Mouse (Mus musculus) layer of hippocampus, adult 18-20 months (tissue): ENCODE data around the gene Rabl6. TPM values are rescaled to one million over a fixed set of nuclear protein-coding genes. Genes with fewer than 3 reads are reported as not detected.
A peak's percentile ranks its signal among the peaks of the same experiment; 100 is the strongest.

ENCODE experiments used
- DNase-seq, 2 experiments: peaks; one replicate each; pipeline ENCODE4 v3.0.0; 2022; ENCODE audit warnings: low spot score in 2 of 2
- total RNA-seq, 2 experiments: library from RNA; stranded (reverse); gene quantifications; 2 replicates each; pipeline ENCODE4 v1.2.3; 2021

Gene Rabl6
- total RNA-seq, 2 experiments from 2014 or later: 150 to 155 TPM

DNA sequence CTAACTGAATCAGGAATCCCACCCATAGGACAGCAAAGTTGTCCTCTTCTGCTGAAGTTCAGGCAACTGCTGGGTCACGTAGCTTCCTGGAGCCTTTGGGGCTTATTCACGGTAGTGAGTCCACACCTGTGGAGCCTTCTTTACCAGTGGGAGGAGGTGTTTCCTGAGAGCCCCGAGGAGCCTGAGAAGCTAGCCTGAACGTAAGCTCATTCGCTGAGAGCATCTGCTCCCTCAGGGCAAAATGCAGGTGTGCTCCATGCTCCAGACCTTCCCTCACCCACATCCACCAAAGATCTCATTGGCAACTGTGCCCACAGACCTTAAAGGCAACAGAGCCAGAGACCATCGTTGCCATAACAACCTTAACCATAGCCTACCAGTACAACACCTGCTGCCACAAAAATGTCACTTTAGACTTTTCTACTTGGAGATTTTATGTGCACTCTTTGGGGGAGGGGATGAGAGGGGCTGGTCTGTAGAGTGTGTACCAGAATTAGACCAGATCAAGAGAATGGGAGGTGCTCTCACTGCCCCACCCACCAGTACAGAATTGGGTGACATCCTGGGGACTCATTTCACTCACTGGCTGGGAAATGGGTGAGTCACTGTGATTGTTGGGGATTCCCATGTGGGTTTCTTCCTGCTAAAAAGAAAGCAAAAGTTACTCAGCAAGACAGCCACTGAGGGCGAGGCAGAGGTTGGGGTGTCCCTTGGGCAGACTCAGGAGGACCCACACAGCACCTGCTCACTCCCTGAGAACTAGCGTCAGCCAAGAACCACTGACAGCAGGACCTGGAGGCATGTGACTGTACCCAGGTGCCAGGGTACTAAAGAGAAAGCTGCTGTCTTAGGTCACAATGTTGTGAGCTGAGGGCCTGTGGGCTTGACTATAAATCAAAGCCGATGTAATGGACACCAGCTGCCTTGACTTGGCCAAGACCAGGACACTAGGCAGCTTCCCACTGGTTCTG lies 59.0 kb downstream of the Rabl6 start:
- DNase-seq: no peak

DNA sequence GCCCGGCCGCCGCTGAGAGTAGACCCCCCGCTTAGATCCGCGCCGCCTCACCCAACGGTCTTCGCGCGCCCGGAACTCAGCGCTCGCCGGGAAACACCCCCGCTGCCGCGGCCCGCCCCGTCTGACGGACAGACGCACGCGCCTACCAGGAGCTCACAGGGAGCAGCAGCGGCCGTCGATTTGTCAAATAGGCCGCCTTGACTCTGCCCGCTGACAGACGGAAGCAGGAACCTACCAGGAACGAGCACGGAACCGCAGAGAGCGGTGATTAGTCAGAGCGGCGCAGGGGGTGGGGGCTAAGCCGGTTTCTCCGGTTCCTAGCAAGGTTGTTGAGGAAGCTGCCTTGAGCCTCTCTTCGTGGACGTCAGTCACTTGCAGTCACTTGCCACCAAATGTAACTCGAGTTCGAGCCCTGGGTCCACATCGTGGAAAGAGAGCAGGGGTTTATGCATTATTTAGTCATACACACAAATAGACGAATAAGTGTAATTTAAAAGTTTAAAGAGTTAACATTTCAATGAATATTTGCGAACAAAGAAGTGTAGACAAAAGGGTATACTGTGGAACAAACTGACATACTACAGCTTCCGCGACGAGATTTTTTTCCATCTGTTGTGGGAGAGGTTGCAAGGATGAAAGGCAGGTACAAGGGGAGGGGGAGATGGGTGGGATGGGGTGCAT lies 61.4 kb downstream of the Rabl6 start, which contains the start of gene Traf2:
Gene Traf2 (minus strand): TSS at position 130 of the 681 bp plus-strand sequence.
- DNase-seq: peak; percentile 98 to 99

DNA sequence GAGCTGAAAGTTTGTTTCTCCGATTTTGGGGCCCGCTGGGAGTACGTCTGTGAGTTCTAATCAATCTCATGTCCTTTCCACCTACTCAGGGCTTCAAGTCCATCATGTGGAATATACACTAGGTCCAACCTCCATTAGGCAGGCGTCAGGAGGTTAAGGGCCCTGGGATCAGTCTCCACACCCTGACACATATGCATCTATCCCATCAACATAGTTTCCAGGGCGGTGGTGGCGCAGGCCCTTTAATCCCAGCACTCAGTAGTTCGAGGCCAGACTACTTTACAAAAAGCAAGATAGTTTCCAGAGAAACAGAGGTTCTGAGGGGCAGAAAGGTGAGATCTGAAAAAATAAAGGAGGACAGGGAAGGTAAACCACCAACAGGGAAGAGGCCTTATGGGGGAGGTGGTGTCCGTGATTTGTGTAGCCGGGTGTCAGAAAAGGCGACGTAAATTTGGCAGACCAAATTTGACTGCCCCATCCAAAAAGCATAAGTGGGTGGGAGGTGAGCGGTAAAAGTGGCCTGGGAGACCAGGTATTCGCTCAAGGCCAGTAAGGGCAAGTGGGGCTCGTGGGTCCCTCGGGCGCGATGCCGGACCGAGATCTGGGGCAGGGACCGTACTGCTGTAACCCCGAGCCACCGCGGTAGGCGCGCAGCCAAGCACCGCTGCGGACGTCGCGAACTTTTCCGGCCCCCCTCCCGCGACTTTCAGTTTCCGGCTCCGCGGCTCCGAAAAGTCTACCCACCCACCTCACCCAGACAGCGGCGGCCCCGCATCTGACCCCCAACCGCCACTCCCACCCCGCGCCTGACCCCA lies 62.1 kb downstream of the Rabl6 start:
- DNase-seq: no peak

DNA sequence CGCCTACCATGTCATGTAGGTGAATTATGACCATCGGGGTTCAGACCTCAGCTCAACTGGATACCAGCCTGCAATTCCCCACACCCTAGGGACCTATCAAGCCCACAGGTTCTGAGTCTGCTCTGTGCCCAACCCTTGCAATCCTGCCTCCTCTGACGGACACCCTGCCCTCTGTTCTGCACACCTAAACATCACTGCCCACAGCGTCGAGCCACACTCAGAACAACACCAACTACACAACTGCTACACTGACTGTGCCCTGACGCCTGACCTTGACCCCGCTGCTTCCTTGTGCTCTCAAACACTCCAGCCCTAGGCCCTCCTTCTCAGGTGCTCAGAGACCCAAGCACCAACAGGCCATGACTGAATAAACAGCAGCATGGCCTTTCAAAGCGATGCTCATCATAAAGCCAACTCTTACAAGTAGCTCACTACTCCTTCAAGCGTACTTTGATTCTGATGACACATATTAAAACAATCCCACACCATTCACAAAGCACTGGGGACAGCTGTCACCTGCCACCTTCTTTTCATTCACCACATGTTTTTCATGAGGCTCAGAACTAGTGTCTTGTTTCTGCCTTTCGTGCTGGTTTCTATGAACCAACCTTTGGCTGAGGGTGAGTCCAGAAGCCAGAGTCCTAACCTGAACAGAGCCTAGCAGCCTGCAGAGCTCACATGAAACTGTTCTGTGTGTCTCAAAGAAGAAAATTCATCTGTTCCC lies 66.5 kb downstream of the Rabl6 start:
- no peak for DNase-seq

DNA sequence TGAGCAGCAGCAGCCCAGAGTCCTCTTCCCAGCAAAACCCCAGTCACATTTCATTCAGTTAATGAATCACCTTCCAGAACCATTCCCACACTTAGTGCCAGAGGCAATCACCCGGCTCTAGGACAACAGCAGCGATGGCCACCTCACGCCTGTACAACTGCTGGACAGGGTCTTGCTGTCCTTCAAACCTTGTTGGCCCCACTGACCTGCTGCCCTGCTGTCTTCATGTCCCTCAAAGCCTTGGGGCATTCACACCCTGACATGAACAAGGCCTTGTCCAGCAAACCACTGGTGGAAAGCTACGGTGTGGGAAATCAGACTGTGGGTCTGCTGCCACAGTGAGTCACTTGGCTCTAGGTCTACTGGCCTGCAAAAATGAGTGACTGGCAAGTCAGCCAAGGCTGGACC lies 67.8 kb downstream of the Rabl6 start:
- DNase-seq: no peak

DNA sequence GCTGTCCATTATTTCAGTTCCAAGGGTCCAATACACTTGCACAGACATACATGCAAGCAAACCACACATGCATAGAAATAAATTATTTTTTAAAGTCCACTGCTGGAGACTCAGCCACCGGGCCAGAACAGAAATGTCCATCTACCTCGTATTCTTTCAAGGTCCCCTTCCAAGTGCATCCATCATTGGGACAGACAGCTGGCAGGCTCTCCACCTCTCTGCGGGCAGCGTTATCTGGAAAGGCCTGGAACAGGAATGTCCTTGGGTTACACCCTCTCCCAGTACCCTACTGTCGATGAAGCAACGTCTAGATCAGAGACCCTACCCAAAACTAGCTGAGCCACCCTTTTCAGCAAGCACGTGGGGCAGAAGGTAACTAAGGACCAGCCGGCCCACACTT lies 71.8 kb downstream of the Rabl6 start:
- no peak for DNase-seq

DNA sequence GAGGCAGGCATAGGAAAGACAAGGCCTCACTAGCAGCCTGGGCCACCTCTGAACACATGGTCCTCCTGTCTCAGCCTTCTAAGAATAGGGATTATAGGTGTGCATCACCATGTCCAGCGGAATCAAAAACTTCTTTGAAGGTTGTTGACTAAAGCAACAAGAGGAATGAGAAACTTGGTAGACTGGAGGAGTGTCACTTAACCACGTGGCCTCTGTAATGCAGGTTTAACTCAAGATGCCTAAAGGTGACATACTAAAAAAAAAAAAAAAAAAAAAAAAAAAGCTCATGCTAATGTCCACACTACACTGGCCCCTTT lies 73.5 kb downstream of the Rabl6 start:
- no peak for DNase-seq

DNA sequence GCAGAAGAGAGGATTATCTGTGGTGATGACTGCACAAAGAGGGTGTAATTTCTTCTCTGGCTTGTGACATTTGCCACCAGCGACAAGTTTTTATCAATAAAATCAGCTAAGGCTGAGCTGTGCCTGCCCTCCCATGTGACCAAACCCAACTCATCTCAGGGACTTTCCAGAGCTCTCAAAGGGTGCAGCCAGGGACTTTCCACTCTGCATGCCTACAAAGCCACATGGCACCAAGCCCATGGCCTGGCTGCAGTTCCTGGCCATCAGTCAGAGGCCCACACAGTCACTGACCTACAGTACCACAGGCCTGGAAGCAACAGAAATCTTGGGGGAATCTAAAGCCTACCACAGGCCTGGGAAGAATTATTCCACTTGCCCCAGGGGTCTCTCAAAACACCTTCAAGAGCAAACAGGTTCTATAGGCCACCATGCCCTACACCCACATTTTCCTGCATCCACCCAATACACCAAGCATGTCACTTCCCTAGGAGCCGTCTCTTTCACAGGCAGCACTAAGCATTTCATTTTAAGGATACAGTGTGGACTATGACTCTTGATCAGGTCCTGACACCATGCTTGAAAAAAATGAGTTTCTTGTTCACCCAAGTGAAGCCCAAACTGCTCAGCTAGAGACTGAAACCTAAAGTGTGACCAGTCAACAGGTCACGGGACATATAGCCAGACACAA lies 74.0 kb downstream of the Rabl6 start:
- peak in 1 of 2 experiments; percentile 51 for DNase-seq

DNA sequence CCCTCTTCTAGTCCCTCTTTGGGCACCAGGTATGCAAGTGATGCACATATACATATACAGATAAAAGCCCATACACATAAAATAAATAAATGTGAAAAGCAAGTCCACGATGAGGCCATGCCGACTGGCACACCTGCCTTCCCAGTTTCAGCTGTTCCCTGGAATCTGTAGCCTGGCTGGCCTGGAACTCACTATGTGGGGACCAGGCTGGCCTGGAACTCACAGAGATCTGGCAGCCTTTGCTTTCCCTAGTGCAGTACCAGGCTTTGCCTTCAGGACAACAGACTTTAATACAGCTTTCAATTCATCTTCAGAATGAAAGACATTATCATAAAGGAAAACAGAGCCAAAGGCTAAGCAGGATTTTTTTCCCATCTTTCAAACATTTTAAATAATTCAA lies 74.6 kb downstream of the Rabl6 start:
- no peak for DNase-seq

Other genes with a start within 250 kb of the Rabl6 start
- 10 to 100 TPM; 15.6 to 19.1 TPM for gene Uap1l1, start 242.8 kb downstream of the Rabl6 start, total RNA-seq
- gene Sapcd2, start 236.2 kb downstream of the Rabl6 start, total RNA-seq: 1 to 10 TPM; 3.2 to 4.1 TPM
- gene Entpd2, start 212.6 kb downstream of the Rabl6 start, total RNA-seq: 10 to 100 TPM; 16.3 to 17.7 TPM
- gene Npdc1, start 209.2 kb downstream of the Rabl6 start, total RNA-seq: 100 to 1,000 TPM; 426 to 435 TPM
- gene Fut7, start 185.3 kb downstream of the Rabl6 start, total RNA-seq: under 1 TPM; 0.15 to 0.76 TPM
- gene Abca2, start 179.8 kb downstream of the Rabl6 start, total RNA-seq: 100 to 1,000 TPM; 173 to 176 TPM
- gene Clic3, start 151.7 kb downstream of the Rabl6 start, total RNA-seq: 1 to 10 TPM in 1 of 2 experiments, under 1 TPM in 1; 0.66 to 1.0 TPM
- 10 to 100 TPM; 56.7 to 61.3 TPM for gene Paxx, start 147.4 kb downstream of the Rabl6 start, total RNA-seq
- gene Ptgds, start 138.5 kb downstream of the Rabl6 start, total RNA-seq: 100 to 1,000 TPM; 572 to 608 TPM
- not detected for gene Lcn12, start 114.6 kb downstream of the Rabl6 start, total RNA-seq
- gene Fbxw5, start 107.8 kb downstream of the Rabl6 start, total RNA-seq: 100 to 1,000 TPM; 114 to 115 TPM
- gene C8g, start 106.8 kb downstream of the Rabl6 start, total RNA-seq: 1 to 10 TPM; 1.3 to 2.1 TPM
- gene Traf2, start 61.6 kb downstream of the Rabl6 start, total RNA-seq: 10 to 100 TPM; 10.9 to 12.0 TPM
- 100 to 1,000 TPM; 212 to 213 TPM for gene Edf1, start 50.7 kb downstream of the Rabl6 start, total RNA-seq
- 1 to 10 TPM; 2.1 to 4.0 TPM for gene Mamdc4, start 33.7 kb downstream of the Rabl6 start, total RNA-seq
- 10 to 100 TPM; 63.0 to 66.2 TPM for gene Phpt1, start 33.3 kb downstream of the Rabl6 start, total RNA-seq
- gene Ajm1, start 26.8 kb downstream of the Rabl6 start, total RNA-seq: 100 to 1,000 TPM in 1 of 2 experiments, 10 to 100 TPM in 1; 98.6 to 102 TPM
- gene Ccdc183, start 9.2 kb upstream of the Rabl6 start, total RNA-seq: not detected
- 10 to 100 TPM; 16.7 to 17.5 TPM for gene Tmem141, start 13.5 kb upstream of the Rabl6 start, total RNA-seq
- 1 to 10 TPM in 1 of 2 experiments, under 1 TPM in 1; 0.56 to 1.1 TPM for gene Fcna, start 19.5 kb upstream of the Rabl6 start, total RNA-seq
- not detected for gene Lcn8, start 44.6 kb upstream of the Rabl6 start, total RNA-seq
- not detected for gene Lcn5, start 49.4 kb upstream of the Rabl6 start, total RNA-seq
- not detected for gene Lcn6, start 68.3 kb upstream of the Rabl6 start, total RNA-seq
- gene Lcn10, start 74.2 kb upstream of the Rabl6 start, total RNA-seq: not detected
- not detected for gene Obp2a, start 91.5 kb upstream of the Rabl6 start, total RNA-seq
- gene Bmyc, start 98.2 kb upstream of the Rabl6 start, total RNA-seq: 10 to 100 TPM; 92.5 to 96.1 TPM
- gene Obp2b, start 128.5 kb upstream of the Rabl6 start, total RNA-seq: not detected
- gene Lcn3, start 157.0 kb upstream of the Rabl6 start, total RNA-seq: not detected
- gene Lcn11, start 168.5 kb upstream of the Rabl6 start, total RNA-seq: not detected
- gene Gm13539, start 173.7 kb upstream of the Rabl6 start, total RNA-seq: not detected
- gene Glt6d1, start 207.3 kb upstream of the Rabl6 start, total RNA-seq: not detected
- gene Lcn9, start 214.6 kb upstream of the Rabl6 start, total RNA-seq: not detected
- gene Sohlh1, start 238.7 kb upstream of the Rabl6 start, total RNA-seq: not detected